Mouse (Mus musculus): ENCODE measurements around the gene Dennd5b.

GRCm38 (mm10) chr6:149070592-149071124 lies 30.8 kb downstream of the Dennd5b start:
- TF ChIP-seq EP300 (IDR thresholded peaks at IDR 0.05; ENCODE audit: insufficient read depth, low read depth, low read length) (no peak), POLR2A (IDR thresholded peaks at IDR 0.05; ENCODE audit: insufficient read depth, low read depth, low read length) (no peak)
